Mouse (Mus musculus): ENCODE data around the gene Abcg4.

Gene Abcg4

GRCm38 (mm10) chr9:44286256-44286850 is 2.1 kb downstream of the Abcg4 start:
- no peak for DNase-seq (ENCODE audit: low spot score in 2 of 2)

DNA sequence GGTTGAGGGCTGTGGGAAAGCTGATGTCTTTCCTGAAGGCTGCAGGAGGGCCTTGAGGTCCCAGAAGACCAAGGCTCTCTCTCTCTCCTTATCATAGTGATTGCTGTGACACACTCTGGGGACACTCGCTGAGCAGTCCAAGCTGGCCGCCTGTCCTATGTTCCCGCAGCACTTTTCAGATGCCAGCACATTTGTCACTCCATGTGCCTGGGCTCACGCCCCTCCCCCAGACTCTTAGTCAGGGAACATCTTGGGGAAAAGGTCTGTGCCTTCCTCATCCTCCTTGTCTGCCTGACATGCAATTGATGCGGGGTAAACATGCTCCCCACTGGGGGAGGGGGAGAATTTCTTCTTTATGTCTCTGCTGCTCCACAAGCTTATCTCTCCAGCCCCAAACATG is 5.2 kb downstream of the Abcg4 start:
- no peak for DNase-seq (ENCODE audit: low spot score in 2 of 2)

- no peak for DNase-seq (ENCODE audit: low spot score in 2 of 2)
Observed at GRCm38 (mm10) chr9:44269973-44270372, 18.4 kb downstream of the Abcg4 start.

DNA sequence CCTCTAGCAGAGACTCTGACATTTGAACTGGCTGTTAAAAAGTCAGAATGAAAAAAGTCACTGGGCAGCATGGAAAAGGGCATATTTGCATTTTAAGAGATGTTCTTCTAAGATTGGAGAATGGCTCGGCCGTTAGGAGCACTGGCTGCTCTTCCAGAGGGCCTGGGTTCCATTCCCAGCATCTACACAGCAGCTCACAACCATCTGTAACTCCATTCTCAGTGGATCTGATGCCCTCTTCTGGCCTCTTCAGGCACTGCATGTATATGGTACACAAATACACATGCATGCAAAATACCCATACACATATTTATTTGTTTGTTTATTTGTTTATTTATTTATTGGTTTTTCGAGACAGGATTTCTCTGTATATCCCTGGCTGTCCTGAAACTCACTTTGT is 19.3 kb downstream of the Abcg4 start:
- no peak for DNase-seq (ENCODE audit: low spot score in 2 of 2)

- no peak for DNase-seq (ENCODE audit: low spot score in 2 of 2)
Observed at GRCm38 (mm10) chr9:44268432-44268831, 20.0 kb downstream of the Abcg4 start, which contains the start of gene Nlrx1. Nlrx1 (minus strand) TSS chr9:44268599.

- DNase-seq (ENCODE audit: low spot score in 2 of 2): peak; percentile 79 to 81
Observed at GRCm38 (mm10) chr9:44268027-44268360, 20.4 kb downstream of the Abcg4 start.

- DNase-seq (ENCODE audit: low spot score in 2 of 2): no peak
Observed at GRCm38 (mm10) chr9:44267319-44268026, 20.9 kb downstream of the Abcg4 start.

- DNase-seq (ENCODE audit: low spot score in 2 of 2): peak in 1 of 2 experiments; percentile 37
Observed at GRCm38 (mm10) chr9:44266478-44267226, 21.8 kb downstream of the Abcg4 start.

- no peak for DNase-seq (ENCODE audit: low spot score in 2 of 2)
Observed at GRCm38 (mm10) chr9:44261388-44261787, 27.0 kb downstream of the Abcg4 start.

- DNase-seq (ENCODE audit: low spot score in 2 of 2): no peak
Observed at GRCm38 (mm10) chr9:44259014-44259413, 29.4 kb downstream of the Abcg4 start.

- DNase-seq (ENCODE audit: low spot score in 2 of 2): no peak
Observed at GRCm38 (mm10) chr9:44256213-44256612, 32.2 kb downstream of the Abcg4 start.

GRCm38 (mm10) chr9:44255136-44255521 is 33.3 kb downstream of the Abcg4 start:
- no peak for DNase-seq (ENCODE audit: low spot score in 2 of 2)

- DNase-seq (ENCODE audit: low spot score in 2 of 2): no peak
Observed at GRCm38 (mm10) chr9:44254508-44255135, 33.8 kb downstream of the Abcg4 start.

- DNase-seq (ENCODE audit: low spot score in 2 of 2): no peak
Observed at GRCm38 (mm10) chr9:44253441-44253840, 35.0 kb downstream of the Abcg4 start.

GRCm38 (mm10) chr9:44251314-44251713 is 37.1 kb downstream of the Abcg4 start, which contains the start of gene Pdzd3:
Pdzd3 (minus strand) TSS chr9:44251471.
- DNase-seq (ENCODE audit: low spot score in 2 of 2): no peak

DNA sequence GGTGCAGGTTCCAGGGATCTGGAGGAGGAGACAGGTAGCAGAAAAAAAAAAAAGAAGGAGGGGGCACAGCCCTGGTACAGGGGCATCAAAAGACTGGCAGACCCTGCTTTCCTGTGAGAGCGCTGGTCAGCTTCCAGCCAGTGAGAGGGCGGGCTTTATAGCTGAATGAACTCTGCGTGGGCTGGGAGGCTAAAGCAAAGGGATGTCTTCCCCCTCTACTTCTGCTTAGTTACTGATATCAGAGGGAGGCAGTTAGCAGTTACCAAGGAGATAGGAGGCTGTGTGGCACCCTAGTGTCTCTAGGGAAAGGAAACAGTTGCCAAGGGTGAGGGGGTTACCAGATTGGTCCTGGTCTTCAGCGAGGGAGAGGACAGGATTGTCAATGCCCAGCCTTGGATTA is 38.0 kb downstream of the Abcg4 start:
- DNase-seq (ENCODE audit: low spot score in 2 of 2): no peak

DNA sequence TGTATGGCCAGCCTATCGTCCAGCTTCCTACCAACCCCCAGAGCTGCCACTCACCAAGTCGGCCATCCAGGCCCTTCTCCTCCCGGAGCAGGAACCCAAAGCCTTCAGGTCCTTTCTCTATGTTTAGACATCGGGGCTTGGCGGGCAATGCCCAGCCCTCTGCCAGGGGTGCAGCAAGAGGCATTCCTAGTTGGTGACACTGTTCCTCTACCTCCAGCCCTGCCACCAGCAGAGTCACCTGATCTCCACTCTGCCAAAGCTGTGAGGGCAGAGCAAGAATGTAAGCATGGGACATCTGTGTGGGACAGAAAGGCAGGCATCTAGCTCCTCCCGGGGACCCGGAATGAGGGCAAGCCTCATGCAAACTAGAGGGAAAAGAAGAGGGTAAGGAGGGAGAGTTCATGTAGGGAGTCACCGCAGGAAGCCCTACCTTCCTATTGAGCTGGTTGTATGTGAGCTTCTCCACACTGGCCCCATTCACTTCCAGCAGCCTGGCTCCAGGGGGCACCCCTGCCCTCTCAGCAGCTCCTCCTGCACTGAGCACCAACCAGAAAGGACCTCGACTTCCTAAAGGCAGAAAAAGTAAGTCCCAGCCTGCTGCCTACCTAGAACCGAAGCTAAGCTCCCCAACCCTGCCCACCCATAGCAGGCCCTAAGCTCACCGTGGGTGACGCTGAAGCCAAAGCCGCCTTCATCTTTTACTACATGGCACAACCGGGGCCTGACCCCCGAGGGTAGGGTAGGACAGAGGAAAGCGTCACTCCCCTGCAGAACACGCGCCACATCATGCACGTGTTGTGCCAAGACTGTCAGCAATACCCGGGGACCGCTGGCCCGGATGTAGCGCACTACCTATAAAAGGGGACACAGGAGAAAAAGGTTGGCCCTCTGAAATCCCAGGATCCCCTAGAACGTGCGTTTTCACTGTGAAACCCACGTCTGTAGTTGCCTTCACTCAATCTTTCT is 39.0 kb downstream of the Abcg4 start:
- DNase-seq (ENCODE audit: low spot score in 2 of 2): peak in 1 of 2 experiments; percentile 67

DNA sequence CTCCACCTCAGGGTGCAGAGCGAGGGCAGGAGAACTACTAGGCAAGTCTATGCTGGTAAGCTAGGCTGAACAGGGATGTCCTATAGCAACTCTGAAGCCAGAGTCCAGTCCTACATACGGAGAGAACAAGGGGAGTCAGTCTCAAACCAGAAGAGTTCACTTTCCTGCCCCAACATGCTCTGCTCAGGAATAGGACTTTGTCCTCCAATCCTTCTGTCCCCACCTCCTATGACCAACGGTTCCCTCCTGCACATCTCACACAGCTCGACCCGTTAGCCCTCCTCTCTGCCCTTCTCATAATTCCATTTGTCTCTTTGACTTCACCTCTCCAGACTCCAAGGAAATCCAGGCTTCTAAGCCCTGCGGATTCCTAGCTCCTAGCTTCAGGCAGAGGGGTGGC is 40.5 kb downstream of the Abcg4 start:
- DNase-seq (ENCODE audit: low spot score in 2 of 2): no peak

- no peak for DNase-seq (ENCODE audit: low spot score in 2 of 2)
Observed at GRCm38 (mm10) chr9:44243621-44244020, 44.8 kb downstream of the Abcg4 start.

DNA sequence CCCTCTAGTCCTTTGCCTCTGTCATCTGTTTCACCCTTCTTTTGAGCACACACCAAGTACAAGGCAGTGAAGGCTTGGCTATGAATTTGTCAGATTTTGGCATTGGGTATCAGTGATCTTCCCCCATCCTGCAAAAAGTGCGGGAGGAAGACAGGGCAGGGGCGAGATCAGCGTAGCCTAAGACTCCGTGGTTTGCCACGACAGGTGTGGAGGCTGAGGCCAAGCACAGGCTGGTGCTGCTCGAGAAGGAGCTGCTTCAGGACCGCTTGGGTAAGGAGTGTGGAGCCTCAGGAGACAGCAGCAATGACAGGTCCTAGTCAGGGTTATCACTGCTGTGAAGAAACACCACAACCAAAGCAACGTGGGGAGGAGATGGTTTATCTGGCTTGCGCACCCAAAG is 47.0 kb downstream of the Abcg4 start:
- no peak for DNase-seq (ENCODE audit: low spot score in 2 of 2)

- no peak for DNase-seq (ENCODE audit: low spot score in 2 of 2)
Observed at GRCm38 (mm10) chr9:44240911-44241310, 47.5 kb downstream of the Abcg4 start.
